Mouse (Mus musculus): Measurements from ENCODE around the gene Wt1. TPM values are rescaled to one million over a fixed set of nuclear protein-coding genes. Genes with fewer than 3 reads are reported as not detected.

The Wt1 gene
- polyA plus RNA-seq, 1 experiment from 2014 or later: 0.14 TPM

DNA sequence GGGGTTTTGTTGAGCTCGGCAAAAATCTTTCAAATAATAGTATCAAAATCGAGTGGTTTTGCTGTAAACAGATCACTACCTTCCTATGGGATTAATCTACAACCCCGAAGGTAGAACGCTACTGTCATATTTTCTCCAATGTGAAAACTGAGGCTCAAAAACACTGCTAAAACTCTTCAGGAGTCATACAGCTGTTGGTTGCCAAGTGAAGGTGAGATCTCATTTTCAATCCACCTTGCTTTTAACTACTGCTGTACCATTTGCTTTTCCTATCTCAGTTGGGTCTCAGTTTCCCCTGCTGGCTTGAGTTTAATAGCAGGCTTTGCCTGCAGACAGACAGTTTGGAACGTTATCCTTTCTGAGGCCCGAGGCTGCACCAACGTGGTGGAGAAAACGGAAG is 2.9 kb upstream of the Wt1 start:
- H3K4me1 ChIP-seq (replicated peaks; ENCODE audit: control insufficient read depth, insufficient read depth, low read length): peaks cover 17% of the 10 kb centered on the region
- WGBS: 2% methylated on average over 8 of the region's 8 CpGs
- no peaks in the 10 kb centered on the region for H3K36me3 ChIP-seq (ENCODE audit: control insufficient read depth, insufficient read depth)
- no peak overlapping the region for H3K9ac ChIP-seq (replicated peaks; ENCODE audit: low read depth, low read length)
- no peak overlapping the region for H3K4me3 ChIP-seq (replicated peaks; ENCODE audit: low read length)
- no peak overlapping the region for H3K27ac ChIP-seq (ENCODE audit: low read length)
- no peak for ATAC-seq
- H3K9me3 ChIP-seq (ENCODE audit: control insufficient read depth, low read length): no peaks in the 10 kb centered on the region
- no peak overlapping the region for H3K4me2 ChIP-seq (ENCODE audit: low read length)
- H3K27me3 ChIP-seq (replicated peaks; ENCODE audit: control insufficient read depth, insufficient read depth, low read length): peaks cover 78% of the 10 kb centered on the region

DNA sequence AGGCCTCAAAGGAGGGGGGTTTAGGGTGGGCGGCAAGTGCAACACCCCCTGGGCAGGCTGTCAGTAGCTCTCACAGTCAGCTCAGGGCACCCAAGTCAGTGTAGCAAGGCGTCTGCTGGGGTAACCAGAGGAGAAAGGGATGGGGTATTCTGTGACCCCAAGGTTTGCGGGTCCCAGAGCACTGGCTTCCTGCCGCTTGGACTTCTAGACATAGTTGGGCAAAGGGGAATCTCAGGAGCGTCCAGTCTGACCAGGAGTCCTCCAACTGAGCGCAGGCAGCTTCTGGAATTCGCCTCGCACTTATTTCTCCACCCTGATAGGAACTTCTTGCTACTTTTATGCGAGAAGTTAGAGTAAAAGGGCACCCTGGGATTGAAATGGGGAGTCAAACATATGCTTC is 2.4 kb upstream of the Wt1 start:
- Histone ChIP-seq H3K27me3 (replicated peaks; ENCODE audit: control insufficient read depth, insufficient read depth, low read length) (peaks cover 78% of the 10 kb centered on the region), H3K9ac (replicated peaks; ENCODE audit: low read depth, low read length) (no peak overlapping the region), H3K4me2 (ENCODE audit: low read length) (no peak overlapping the region), H3K4me1 (replicated peaks; ENCODE audit: control insufficient read depth, insufficient read depth, low read length) (peaks cover 17% of the 10 kb centered on the region), H3K4me3 (replicated peaks; ENCODE audit: low read length) (no peak overlapping the region), H3K27ac (ENCODE audit: low read length) (no peak overlapping the region), H3K9me3 (ENCODE audit: control insufficient read depth, low read length) (no peaks in the 10 kb centered on the region), H3K36me3 (ENCODE audit: control insufficient read depth, insufficient read depth) (no peaks in the 10 kb centered on the region)
- no peak for ATAC-seq
- WGBS: 0% methylated on average over 9 of the region's 9 CpGs

DNA sequence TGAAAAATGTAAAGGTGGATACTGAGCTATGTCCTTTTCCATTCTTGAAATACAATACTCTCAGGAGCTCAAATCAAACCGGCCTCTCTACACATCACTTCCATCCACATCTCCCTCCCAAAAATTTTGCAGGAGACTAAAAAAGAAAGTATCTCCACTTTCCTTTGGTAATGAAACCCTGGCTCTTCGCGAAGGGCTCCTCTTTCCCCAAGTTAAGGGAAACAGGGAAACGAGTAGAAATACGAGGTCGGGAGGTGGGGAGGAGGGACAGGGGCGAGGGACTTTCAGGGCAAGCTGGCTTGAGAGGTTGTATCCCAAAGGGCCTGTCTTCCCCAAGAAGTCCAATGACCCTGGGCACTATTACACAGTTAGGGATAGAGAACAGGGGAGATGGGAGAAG is 1.9 kb upstream of the Wt1 start:
- no peak overlapping the region for H3K27ac ChIP-seq (ENCODE audit: low read length)
- no peak overlapping the region for H3K9ac ChIP-seq (replicated peaks; ENCODE audit: low read depth, low read length)
- no peak overlapping the region for H3K4me3 ChIP-seq (replicated peaks; ENCODE audit: low read length)
- H3K4me2 ChIP-seq (ENCODE audit: low read length): no peak overlapping the region
- H3K36me3 ChIP-seq (ENCODE audit: control insufficient read depth, insufficient read depth): no peaks in the 10 kb centered on the region
- H3K4me1 ChIP-seq (replicated peaks; ENCODE audit: control insufficient read depth, insufficient read depth, low read length): peaks cover 17% of the 10 kb centered on the region
- no peaks in the 10 kb centered on the region for H3K9me3 ChIP-seq (ENCODE audit: control insufficient read depth, low read length)
- 2% methylated on average over 7 of the region's 7 CpGs for WGBS
- peaks cover 80% of the 10 kb centered on the region for H3K27me3 ChIP-seq (replicated peaks; ENCODE audit: control insufficient read depth, insufficient read depth, low read length)
- ATAC-seq: no peak

DNA sequence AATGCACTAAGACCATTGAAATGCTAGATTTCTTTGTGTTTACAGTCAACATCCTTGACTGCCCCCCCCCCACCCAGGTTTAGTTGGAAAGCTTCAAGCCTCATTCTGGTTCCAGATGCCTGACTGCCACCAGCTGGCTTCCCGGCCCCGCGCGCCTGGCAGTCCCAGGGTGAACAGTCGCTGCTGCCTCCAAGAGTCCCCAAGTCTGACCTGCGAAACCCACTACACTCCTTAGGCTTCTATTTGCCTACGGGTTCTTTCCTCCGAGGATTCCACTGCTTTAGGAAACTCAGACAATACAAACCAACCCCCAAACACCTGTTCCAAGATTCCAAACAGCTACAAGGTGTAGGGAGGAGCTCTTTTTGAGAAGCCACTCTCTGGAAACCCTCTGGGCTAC is 1.1 kb upstream of the Wt1 start:
- no peak for ATAC-seq

DNA sequence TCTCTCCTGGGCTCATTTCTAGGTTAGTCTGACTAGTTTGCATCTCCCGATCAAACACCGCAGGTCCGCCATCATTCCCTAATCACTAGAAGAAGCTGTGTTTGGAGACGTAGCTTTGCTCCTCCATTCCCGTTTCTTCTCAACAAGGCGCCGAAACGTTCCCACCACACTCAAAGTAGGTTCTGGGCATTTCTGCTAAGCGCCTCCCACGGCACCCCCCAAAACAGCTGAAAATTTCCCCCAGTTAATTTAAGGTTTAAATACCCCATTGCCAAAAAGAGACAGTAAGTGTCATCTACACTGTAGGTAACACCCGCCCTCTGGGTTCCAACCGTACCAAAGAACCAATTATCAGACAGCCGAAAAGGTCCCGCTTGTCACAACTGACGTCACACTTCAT is 688 bp upstream of the Wt1 start:
- H3K27ac ChIP-seq (ENCODE audit: low read length): no peak overlapping the region
- no peak overlapping the region for H3K4me3 ChIP-seq (replicated peaks; ENCODE audit: low read length)
- WGBS: 4% methylated on average over 15 of the region's 15 CpGs
- H3K4me1 ChIP-seq (replicated peaks; ENCODE audit: control insufficient read depth, insufficient read depth, low read length): peaks cover 19% of the 10 kb centered on the region
- H3K9ac ChIP-seq (replicated peaks; ENCODE audit: low read depth, low read length): no peak overlapping the region
- H3K27me3 ChIP-seq (replicated peaks; ENCODE audit: control insufficient read depth, insufficient read depth, low read length): peaks cover 80% of the 10 kb centered on the region
- no peaks in the 10 kb centered on the region for H3K36me3 ChIP-seq (ENCODE audit: control insufficient read depth, insufficient read depth)
- no peak for ATAC-seq
- no peak overlapping the region for H3K4me2 ChIP-seq (ENCODE audit: low read length)
- no peaks in the 10 kb centered on the region for H3K9me3 ChIP-seq (ENCODE audit: control insufficient read depth, low read length)

More for the DNA sequence above, 1.1 kb upstream of the Wt1 start:
- 0% methylated on average over 8 of the region's 8 CpGs for WGBS
- peaks cover 17% of the 10 kb centered on the region for H3K4me1 ChIP-seq (replicated peaks; ENCODE audit: control insufficient read depth, insufficient read depth, low read length)
- no peaks in the 10 kb centered on the region for H3K9me3 ChIP-seq (ENCODE audit: control insufficient read depth, low read length)
- H3K27ac ChIP-seq (ENCODE audit: low read length): no peak overlapping the region
- H3K4me2 ChIP-seq (ENCODE audit: low read length): no peak overlapping the region
- no peak overlapping the region for H3K9ac ChIP-seq (replicated peaks; ENCODE audit: low read depth, low read length)
- H3K36me3 ChIP-seq (ENCODE audit: control insufficient read depth, insufficient read depth): no peaks in the 10 kb centered on the region
- H3K27me3 ChIP-seq (replicated peaks; ENCODE audit: control insufficient read depth, insufficient read depth, low read length): peaks cover 80% of the 10 kb centered on the region
- no peak overlapping the region for H3K4me3 ChIP-seq (replicated peaks; ENCODE audit: low read length)

DNA sequence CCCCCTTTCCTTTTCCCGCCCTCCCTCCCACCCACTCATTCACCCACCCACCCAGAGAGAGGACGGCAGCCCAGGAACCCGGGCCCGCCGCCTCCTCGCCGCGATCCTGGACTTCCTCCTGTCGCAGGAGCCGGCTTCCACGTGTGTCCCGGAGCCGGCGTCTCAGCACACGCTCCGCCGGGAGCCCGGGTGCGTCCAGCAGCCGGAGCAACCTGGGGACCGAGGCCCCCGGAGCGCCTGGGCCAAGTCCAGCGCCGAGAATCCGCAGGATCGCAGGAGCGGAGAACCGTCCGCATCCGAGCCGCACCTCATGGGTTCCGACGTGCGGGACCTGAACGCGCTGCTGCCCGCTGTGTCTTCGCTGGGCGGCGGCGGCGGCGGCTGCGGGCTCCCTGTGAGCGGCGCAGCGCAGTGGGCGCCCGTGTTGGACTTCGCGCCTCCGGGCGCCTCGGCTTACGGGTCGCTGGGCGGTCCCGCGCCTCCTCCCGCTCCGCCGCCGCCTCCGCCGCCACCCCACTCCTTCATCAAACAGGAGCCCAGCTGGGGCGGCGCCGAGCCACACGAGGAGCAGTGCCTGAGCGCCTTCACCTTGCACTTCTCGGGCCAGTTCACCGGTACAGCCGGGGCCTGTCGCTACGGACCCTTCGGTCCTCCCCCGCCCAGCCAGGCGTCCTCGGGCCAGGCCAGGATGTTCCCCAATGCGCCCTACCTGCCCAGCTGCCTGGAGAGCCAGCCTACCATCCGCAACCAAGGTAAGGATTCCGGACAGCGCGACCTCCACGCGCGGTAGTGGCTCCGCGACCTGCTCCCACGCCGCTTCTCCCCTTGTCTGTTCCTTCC is 582 bp downstream of the Wt1 start:
- no peaks in the 10 kb centered on the region for H3K36me3 ChIP-seq (ENCODE audit: control insufficient read depth, insufficient read depth)
- WGBS: under 1% methylated on average over 87 of the region's 92 CpGs
- peak overlapping the region; percentile 22 for H3K4me2 ChIP-seq (ENCODE audit: low read length)
- H3K9ac ChIP-seq (replicated peaks; ENCODE audit: low read depth, low read length): no peak overlapping the region
- H3K27ac ChIP-seq (ENCODE audit: low read length): no peak overlapping the region
- peak; percentile 27 for ATAC-seq
- H3K4me1 ChIP-seq (replicated peaks; ENCODE audit: control insufficient read depth, insufficient read depth, low read length): peaks cover 21% of the 10 kb centered on the region
- peak overlapping the region; percentile 15 for H3K4me3 ChIP-seq (replicated peaks; ENCODE audit: low read length)
- H3K27me3 ChIP-seq (replicated peaks; ENCODE audit: control insufficient read depth, insufficient read depth, low read length): peaks cover 83% of the 10 kb centered on the region
- no peaks in the 10 kb centered on the region for H3K9me3 ChIP-seq (ENCODE audit: control insufficient read depth, low read length)

DNA sequence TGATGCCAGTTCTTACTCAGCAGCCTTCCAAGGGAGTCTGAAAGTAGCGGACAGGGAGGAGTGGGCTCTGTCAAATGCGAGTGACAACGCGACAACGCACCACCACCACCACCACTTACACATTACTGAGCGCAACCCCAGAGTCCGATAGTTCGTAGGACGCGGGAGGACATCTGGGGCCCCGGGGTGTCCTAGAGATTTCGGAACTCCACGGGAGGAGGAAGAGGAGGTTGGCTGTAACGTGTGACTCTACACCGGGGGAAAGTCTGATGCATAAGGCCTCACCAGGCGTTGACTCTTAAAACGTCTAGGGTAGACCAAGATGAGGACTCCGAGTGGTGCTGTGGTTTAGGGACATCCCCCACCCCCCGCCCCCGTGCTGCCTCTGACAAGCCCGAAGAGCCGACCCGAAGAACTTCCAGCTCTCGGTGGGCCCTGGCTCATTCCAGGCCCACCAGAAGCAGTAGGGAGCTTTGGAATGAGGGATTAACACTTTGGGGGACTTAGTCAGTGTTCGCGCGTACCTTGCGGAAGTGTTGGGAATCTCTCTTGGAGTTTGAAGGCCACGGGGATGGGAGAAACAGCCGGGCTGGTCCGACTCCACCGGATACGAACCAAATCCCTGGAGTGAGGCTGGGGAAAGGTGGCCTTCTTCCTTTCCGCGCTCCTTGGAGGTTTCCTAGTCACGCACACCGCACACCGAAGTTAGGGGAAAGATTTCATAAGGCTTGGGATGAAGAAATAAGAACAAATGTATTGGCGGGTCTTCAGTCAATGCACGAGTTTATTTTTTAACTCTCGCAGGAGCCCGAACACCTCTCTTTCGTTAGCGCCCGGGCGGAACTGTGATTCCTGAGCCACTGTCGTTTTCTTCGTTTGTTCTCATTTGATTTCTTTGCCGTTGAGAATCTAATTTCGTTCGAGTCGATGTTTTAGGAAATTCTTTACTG is 1.5 kb downstream of the Wt1 start:
- under 1% methylated on average over 52 of the region's 52 CpGs for WGBS
- no peak overlapping the region; the same call in 1 of the 2 replicates for H3K4me3 ChIP-seq (replicated peaks; ENCODE audit: low read length)
- ATAC-seq: 0 out of 2 replicates have a peak, but pooled peaks have one; percentile 14

DNA sequence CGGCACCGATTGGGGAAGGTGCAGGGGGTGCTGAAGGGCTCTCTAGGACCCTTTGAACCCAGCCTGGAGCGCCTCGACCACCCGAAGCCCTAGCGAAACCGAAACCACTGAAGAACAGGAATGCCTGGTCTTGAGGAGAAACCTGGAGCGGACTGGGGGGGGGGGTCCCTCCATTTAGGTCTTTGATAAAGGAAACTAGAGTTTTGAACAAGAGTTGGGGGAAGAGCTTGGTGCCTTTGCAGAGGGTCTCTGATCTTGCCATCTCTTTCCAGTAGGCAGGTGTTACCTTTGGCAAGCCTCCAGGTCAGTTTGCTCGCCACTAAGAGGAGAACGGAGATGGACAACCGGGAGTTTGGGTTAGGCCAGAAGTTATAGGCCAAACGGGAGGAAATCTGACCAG is 2.2 kb downstream of the Wt1 start:
- Histone ChIP-seq H3K9ac (replicated peaks; ENCODE audit: low read depth, low read length) (no peak overlapping the region), H3K36me3 (ENCODE audit: control insufficient read depth, insufficient read depth) (no peaks in the 10 kb centered on the region), H3K9me3 (ENCODE audit: control insufficient read depth, low read length) (no peaks in the 10 kb centered on the region), H3K4me1 (replicated peaks; ENCODE audit: control insufficient read depth, insufficient read depth, low read length) (peaks cover 17% of the 10 kb centered on the region), H3K27ac (ENCODE audit: low read length) (no peak overlapping the region), H3K4me2 (ENCODE audit: low read length) (no peak overlapping the region), H3K27me3 (replicated peaks; ENCODE audit: control insufficient read depth, insufficient read depth, low read length) (peaks cover 84% of the 10 kb centered on the region), H3K4me3 (replicated peaks; ENCODE audit: low read length) (no peak overlapping the region)
- ATAC-seq: no peak
- 2% methylated on average over 12 of the region's 12 CpGs for WGBS

More for the DNA sequence above, 1.5 kb downstream of the Wt1 start:
- Histone ChIP-seq H3K36me3 (ENCODE audit: control insufficient read depth, insufficient read depth) (no peaks in the 10 kb centered on the region), H3K27ac (ENCODE audit: low read length) (no peak overlapping the region), H3K4me1 (replicated peaks; ENCODE audit: control insufficient read depth, insufficient read depth, low read length) (peaks cover 20% of the 10 kb centered on the region), H3K27me3 (replicated peaks; ENCODE audit: control insufficient read depth, insufficient read depth, low read length) (peaks cover 85% of the 10 kb centered on the region), H3K4me2 (ENCODE audit: low read length) (no peak overlapping the region), H3K9ac (replicated peaks; ENCODE audit: low read depth, low read length) (no peak overlapping the region), H3K9me3 (ENCODE audit: control insufficient read depth, low read length) (no peaks in the 10 kb centered on the region)

DNA sequence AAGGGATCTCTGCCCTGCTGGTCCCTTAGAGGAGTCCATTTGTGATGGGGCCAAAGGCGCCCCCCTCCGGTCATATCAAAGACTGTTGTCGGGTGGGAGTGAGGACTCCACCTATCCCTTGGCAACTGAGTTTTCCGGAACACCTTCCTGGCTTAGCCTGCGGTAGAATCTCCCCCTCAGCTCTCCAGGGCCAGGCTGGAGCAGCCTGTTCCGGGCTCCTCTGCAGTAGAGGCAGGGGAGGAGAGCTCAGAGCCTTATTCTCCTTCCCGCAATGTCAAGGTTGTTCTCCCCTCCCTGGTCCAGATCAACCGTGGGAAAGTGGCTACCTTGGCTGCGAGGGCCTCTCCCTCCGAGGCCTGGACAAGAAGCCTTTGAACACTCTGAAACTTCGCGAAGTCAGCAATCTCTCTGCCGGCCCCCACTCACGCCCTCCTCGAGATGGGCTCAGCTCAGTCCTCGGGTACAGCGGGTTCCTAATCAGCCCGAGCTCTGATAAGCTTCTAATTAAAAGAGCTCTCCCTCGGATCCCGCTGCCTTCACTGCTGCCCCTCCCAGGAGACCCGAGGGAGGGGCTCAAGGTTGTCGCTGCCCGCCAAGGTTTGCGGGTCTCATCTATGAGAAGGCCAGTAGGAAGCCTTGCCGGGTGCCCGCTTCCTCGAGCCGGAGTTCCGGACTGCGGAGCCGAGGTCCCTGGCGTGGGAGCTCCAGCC is 4.2 kb downstream of the Wt1 start:
- H3K9ac ChIP-seq (replicated peaks; ENCODE audit: low read depth, low read length): no peak overlapping the region
- H3K27me3 ChIP-seq (replicated peaks; ENCODE audit: control insufficient read depth, insufficient read depth, low read length): peaks cover 81% of the 10 kb centered on the region
- no peaks in the 10 kb centered on the region for H3K9me3 ChIP-seq (ENCODE audit: control insufficient read depth, low read length)
- no peak for ATAC-seq
- H3K4me1 ChIP-seq (replicated peaks; ENCODE audit: control insufficient read depth, insufficient read depth, low read length): peaks cover 21% of the 10 kb centered on the region
- under 1% methylated on average over 32 of the region's 32 CpGs for WGBS
- H3K36me3 ChIP-seq (ENCODE audit: control insufficient read depth, insufficient read depth): no peaks in the 10 kb centered on the region
- no peak overlapping the region for H3K4me3 ChIP-seq (replicated peaks; ENCODE audit: low read length)
- no peak overlapping the region for H3K27ac ChIP-seq (ENCODE audit: low read length)
- no peak overlapping the region for H3K4me2 ChIP-seq (ENCODE audit: low read length)
